Mouse (Mus musculus) myocyte (in vitro differentiated cells): ENCODE results near the gene Gm11099. TPM values are rescaled to one million over a fixed set of nuclear protein-coding genes. Genes with fewer than 3 reads are reported as not detected.

Experiments used
- H3K27me3 ChIP-seq: one replicate; pipeline ENCODE4 v1.6.1; 2011; ENCODE audit not compliant: control insufficient read depth, insufficient read depth, insufficient read length
- H3K36me3 ChIP-seq: one replicate; pipeline ENCODE4 v1.6.1; 2011; ENCODE audit not compliant: control insufficient read depth, insufficient read depth
- H3K4me2 ChIP-seq: one replicate; pipeline ENCODE4 v1.6.1; 2011; ENCODE audit warnings: low read depth, control low read depth
- H3K4me3 ChIP-seq: one replicate; pipeline ENCODE4 v1.5.1; 2011; ENCODE audit warnings: mild to moderate bottlenecking, control low read depth, moderate library complexity
- H3K79me2 ChIP-seq: one replicate; pipeline ENCODE4 v1.6.1; 2011; ENCODE audit not compliant: control insufficient read depth, insufficient read depth
- H3ac ChIP-seq: one replicate; pipeline ENCODE4 v1.6.1; 2011; ENCODE audit not compliant: control insufficient read depth, insufficient read length
- CEBPB ChIP-seq: IDR thresholded peaks from 2 replicates; pipeline ENCODE4 v1.6.1; 2011; ENCODE audit warnings: mild to moderate bottlenecking, moderate library complexity; ENCODE audit not compliant: poor library complexity, insufficient read depth, severe bottlenecking
- E2F4 ChIP-seq: IDR thresholded peaks from one replicate; pipeline ENCODE4 v1.6.1; 2011; ENCODE audit warnings: mild to moderate bottlenecking, control low read depth, moderate library complexity; ENCODE audit not compliant: insufficient read depth
- MAX ChIP-seq: IDR thresholded peaks from one replicate; pipeline ENCODE4 v1.6.1; 2011; ENCODE audit warnings: low read depth, mild to moderate bottlenecking, control low read depth
- MYOD1 ChIP-seq, 3 experiments: IDR thresholded peaks; one replicate each; pipeline ENCODE4 v1.6.1; 2011; ENCODE audit warnings: control low read depth in 2 of 3, low read depth in 2 of 3, mild to moderate bottlenecking in 2 of 3, moderate library complexity in 1 of 3; ENCODE audit not compliant: insufficient read length in 2 of 3, control insufficient read depth in 1 of 3
- MYOG ChIP-seq, 3 experiments: IDR thresholded peaks; one replicate each; pipeline ENCODE4 v1.6.1; 2011; ENCODE audit warnings: control low read depth in 2 of 3, low read depth in 2 of 3, mild to moderate bottlenecking in 2 of 3; ENCODE audit not compliant: insufficient read length in 2 of 3, control insufficient read depth in 1 of 3, insufficient read depth in 1 of 3
- POLR2A ChIP-seq: IDR thresholded peaks from one replicate; pipeline ENCODE4 v1.6.1; 2011; ENCODE audit warnings: low read depth, mild to moderate bottlenecking, control low read depth, moderate library complexity; ENCODE audit not compliant: insufficient read length
- POLR2AphosphoS2 ChIP-seq: IDR thresholded peaks from one replicate; pipeline ENCODE4 v1.6.1; 2011; ENCODE audit warnings: low read depth, control low read depth; ENCODE audit not compliant: insufficient read length
- REST ChIP-seq: IDR thresholded peaks from one replicate; pipeline ENCODE4 v1.6.1; 2011; ENCODE audit warnings: mild to moderate bottlenecking, control low read depth, moderate library complexity; ENCODE audit not compliant: insufficient read depth, insufficient read length
- SRF ChIP-seq: IDR thresholded peaks from one replicate; pipeline ENCODE4 v1.6.1; 2011; ENCODE audit warnings: low read depth; ENCODE audit not compliant: control insufficient read depth, insufficient read length
- TCF12 ChIP-seq: IDR thresholded peaks from one replicate; pipeline ENCODE4 v1.6.1; 2011; ENCODE audit warnings: mild to moderate bottlenecking, control low read depth; ENCODE audit not compliant: poor library complexity, insufficient read depth, severe bottlenecking
- TCF3 ChIP-seq: IDR thresholded peaks from one replicate; pipeline ENCODE4 v1.6.1; 2011; ENCODE audit warnings: low read depth, control low read depth; ENCODE audit not compliant: insufficient read length
- USF1 ChIP-seq: IDR thresholded peaks from one replicate; pipeline ENCODE4 v1.6.1; 2011; ENCODE audit warnings: low read depth, mild to moderate bottlenecking, control low read depth, moderate library complexity
- polyA plus RNA-seq: library from polyadenylated mRNA; unstranded; fragments of >200 nt; fragmentation: generic; extraction: Trizol; gene quantifications from one replicate; pipeline ENCODE4 v1.2.1, GENCODE M21; 2012; ENCODE audit warnings: missing spikeins

Gm11099 gene
- polyA plus RNA-seq, 1 experiment = not detected

DNA sequence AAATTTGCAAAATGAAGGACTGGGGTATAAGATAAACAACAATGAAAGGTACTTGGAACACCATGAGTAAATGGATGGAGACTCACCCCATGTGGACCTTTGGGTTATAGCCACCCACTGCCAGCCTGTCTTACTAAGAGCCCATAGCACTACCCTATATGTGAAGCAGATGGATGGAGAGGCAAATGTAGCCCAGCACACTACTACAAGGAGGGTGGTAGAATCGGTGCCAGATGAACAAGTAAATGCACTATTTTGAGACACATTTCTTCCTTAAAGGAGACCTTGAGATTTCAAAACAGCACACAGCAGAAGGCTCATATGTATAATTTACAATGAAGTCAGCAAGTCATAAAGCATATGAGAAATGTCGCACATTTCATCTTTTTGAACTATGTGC, 66.3 kb downstream of the Gm11099 start:
- Histone ChIP-seq H3K36me3 (no peaks in the 10 kb centered on the region), H3K4me2 (no peak overlapping the region), H3ac (no peak overlapping the region), H3K79me2 (no peaks in the 10 kb centered on the region), H3K4me3 (no peak overlapping the region), H3K27me3 (no peaks in the 10 kb centered on the region)
- TF ChIP-seq MAX = no peak
- TF ChIP-seq TCF12 = no peak
- no peak for TF ChIP-seq POLR2AphosphoS2
- no peak for TF ChIP-seq E2F4
- TF ChIP-seq MYOG (IDR thresholded peaks at IDR 0.05; ENCODE audit: control insufficient read depth in 1 of 3, insufficient read depth in 1 of 3, insufficient read length in 2 of 3, low read depth in 2 of 3) = no peak
- no peak for TF ChIP-seq MYOD1 (IDR thresholded peaks at IDR 0.05; ENCODE audit: control insufficient read depth in 1 of 3, insufficient read length in 2 of 3, low read depth in 2 of 3)
- TF ChIP-seq CEBPB = no peak
- no peak for TF ChIP-seq REST
- TF ChIP-seq USF1 = no peak
- TF ChIP-seq SRF = no peak
- no peak for TF ChIP-seq TCF3
- no peak for TF ChIP-seq POLR2A

DNA sequence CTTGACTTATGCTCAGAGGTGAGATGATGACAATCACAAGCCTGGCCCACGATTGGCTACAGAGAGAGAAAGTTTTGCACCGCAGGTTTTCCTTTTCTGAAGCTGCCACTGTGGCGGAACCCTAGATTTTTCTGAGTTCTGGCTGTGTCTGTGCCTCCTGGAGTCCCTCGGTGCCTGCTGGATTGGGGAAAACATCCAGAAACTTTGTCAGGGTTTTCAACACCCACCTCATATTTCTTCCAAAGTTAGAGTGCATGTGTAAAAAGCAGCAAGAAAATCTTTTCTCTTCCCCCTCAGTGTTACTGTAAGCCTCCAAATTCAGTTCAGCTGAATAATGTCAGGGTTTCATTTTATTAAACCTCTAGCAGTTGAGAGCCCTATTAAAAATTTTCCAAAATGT, 82.1 kb downstream of the Gm11099 start:
- no peak for TF ChIP-seq E2F4
- no peak for TF ChIP-seq MAX
- TF ChIP-seq TCF3 = no peak
- no peak for TF ChIP-seq TCF12
- TF ChIP-seq POLR2A = no peak
- TF ChIP-seq POLR2AphosphoS2 = no peak
- no peak for TF ChIP-seq SRF
- no peak for TF ChIP-seq USF1
- Histone ChIP-seq H3K4me3 (no peak overlapping the region), H3K27me3 (no peaks in the 10 kb centered on the region), H3K79me2 (no peaks in the 10 kb centered on the region), H3ac (no peak overlapping the region), H3K4me2 (no peak overlapping the region), H3K36me3 (no peaks in the 10 kb centered on the region)

DNA sequence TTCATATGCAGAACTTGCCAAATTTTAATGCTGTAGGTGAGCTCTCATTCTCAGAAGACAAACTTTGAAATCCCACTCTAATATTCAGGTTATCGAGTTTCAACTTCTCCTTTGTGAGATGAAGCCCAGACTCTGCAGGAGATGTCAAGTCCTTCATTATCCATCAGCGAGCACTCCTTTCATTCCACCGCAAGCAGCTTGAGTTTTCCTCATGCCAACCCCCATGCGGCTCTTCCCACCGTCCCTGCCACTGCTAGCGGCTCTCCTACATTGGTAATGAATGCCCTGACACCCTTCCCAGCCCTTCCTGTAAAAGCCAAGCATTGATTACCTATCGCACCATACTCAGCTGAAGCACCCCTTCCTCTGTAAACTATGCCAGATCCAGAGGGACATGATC, 89.6 kb downstream of the Gm11099 start:
- H3K4me2 ChIP-seq = no peak overlapping the region
- H3K79me2 ChIP-seq = no peaks in the 10 kb centered on the region
- no peak overlapping the region for H3K4me3 ChIP-seq
- no peaks in the 10 kb centered on the region for H3K36me3 ChIP-seq
- H3ac ChIP-seq = no peak overlapping the region
- peaks cover 5% of the 10 kb centered on the region for H3K27me3 ChIP-seq
- TF ChIP-seq POLR2AphosphoS2 (no peak), MAX (no peak)

DNA sequence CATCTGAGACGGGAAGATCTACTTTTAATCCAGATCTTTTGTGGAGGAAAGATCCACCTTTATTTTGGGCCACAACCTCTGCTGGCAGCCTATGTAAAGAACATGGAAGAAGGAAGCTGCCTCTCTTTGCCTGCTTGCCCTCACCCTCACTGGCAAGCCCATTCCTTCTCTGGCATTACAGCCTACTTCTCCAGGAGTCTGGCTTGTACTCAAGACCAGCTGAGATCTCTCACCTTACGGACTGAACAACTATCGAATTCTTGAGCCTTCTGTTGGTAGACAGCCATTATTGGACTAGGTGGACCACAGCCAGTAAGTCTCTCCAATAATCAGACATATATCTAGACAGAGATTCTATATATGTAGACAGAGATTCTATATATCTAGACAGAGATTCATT, 92.9 kb downstream of the Gm11099 start:
- peaks cover 5% of the 10 kb centered on the region for H3K27me3 ChIP-seq
- no peak overlapping the region for H3K4me2 ChIP-seq
- TF ChIP-seq TCF3 (no peak), CEBPB (no peak), POLR2A (no peak)
- H3K79me2 ChIP-seq = no peaks in the 10 kb centered on the region
- no peak overlapping the region for H3ac ChIP-seq
- H3K36me3 ChIP-seq = no peaks in the 10 kb centered on the region
- no peak overlapping the region for H3K4me3 ChIP-seq

DNA sequence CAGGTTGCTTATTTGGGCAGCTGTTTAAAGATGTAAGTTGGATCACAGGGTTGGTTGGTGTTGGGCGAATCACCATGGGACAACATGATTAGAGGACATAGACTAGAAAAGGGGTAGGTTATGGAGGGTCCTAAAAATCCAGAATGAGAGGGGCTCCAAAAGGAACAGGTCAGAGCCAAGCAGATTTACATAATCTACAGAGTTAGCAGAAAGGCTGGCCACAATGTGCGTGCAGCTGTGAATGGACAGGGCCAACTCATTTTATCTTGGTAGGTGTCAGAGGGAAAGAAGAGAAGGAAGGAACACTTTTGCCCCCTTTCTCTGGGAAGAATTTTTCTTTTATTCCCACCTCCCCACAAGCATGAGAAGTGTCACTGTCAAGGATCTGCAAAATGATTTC, 97.1 kb downstream of the Gm11099 start:
- Histone ChIP-seq H3K4me2 (no peak overlapping the region), H3K79me2 (no peaks in the 10 kb centered on the region), H3K27me3 (no peaks in the 10 kb centered on the region), H3ac (no peak overlapping the region), H3K4me3 (no peak overlapping the region), H3K36me3 (no peaks in the 10 kb centered on the region)
- TF ChIP-seq POLR2A (no peak), TCF3 (no peak), MAX (no peak), REST (no peak), USF1 (no peak), E2F4 (no peak), MYOG (IDR thresholded peaks at IDR 0.05; ENCODE audit: control insufficient read depth in 1 of 3, insufficient read depth in 1 of 3, insufficient read length in 2 of 3, low read depth in 2 of 3) (no peak), POLR2AphosphoS2 (no peak), SRF (no peak), TCF12 (no peak), MYOD1 (IDR thresholded peaks at IDR 0.05; ENCODE audit: control insufficient read depth in 1 of 3, insufficient read length in 2 of 3, low read depth in 2 of 3) (no peak), CEBPB (no peak)

DNA sequence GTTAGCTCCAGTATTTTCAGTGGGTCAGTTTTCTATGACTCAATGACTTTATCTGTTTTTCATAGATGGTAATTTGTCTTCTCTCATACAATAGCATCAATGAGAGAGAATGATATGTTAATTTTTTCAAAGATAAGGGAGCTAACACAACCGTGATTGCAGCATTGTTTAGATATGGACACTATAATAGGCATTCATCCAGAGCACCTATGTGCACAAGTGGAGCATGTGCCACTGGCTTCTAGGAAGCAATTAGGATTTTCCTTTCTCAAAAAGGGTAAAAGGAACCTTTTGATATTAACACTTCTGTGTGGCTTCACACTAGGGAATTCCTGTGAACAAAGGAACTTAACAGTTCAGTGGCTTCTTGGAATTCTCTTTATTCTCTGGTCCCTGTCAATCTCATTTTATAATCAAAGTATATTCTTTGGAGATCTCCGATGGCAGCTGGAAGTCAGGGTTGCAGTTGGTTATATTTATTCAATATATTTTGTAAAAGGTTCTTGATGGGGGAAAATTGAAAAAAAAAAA, 97.6 kb downstream of the Gm11099 start:
- Histone ChIP-seq H3K27me3 (no peaks in the 10 kb centered on the region), H3K4me2 (no peak overlapping the region), H3ac (no peak overlapping the region), H3K36me3 (no peaks in the 10 kb centered on the region), H3K4me3 (no peak overlapping the region), H3K79me2 (no peaks in the 10 kb centered on the region)
- no peak for TF ChIP-seq MYOD1 (IDR thresholded peaks at IDR 0.05; ENCODE audit: control insufficient read depth in 1 of 3, insufficient read length in 2 of 3, low read depth in 2 of 3)
- TF ChIP-seq CEBPB = no peak
- no peak for TF ChIP-seq E2F4
- no peak for TF ChIP-seq TCF3
- no peak for TF ChIP-seq POLR2AphosphoS2
- TF ChIP-seq POLR2A = no peak
- no peak for TF ChIP-seq USF1
- no peak for TF ChIP-seq MYOG (IDR thresholded peaks at IDR 0.05; ENCODE audit: control insufficient read depth in 1 of 3, insufficient read depth in 1 of 3, insufficient read length in 2 of 3, low read depth in 2 of 3)
- no peak for TF ChIP-seq TCF12
- TF ChIP-seq REST = no peak
- TF ChIP-seq SRF = no peak
- TF ChIP-seq MAX = no peak
